Mouse (Mus musculus): ENCODE measurements at regions not wholly inside any gene's neighbourhood (a gene's known extent, or its start where the extent isn't known, plus 50 kb on each side); places are given as distances from the start of the nearest gene placed in this dataset.
"Not testable (repeated sequence)": the region's sequence is repeated elsewhere in the genome, so short reads cannot be mapped to it uniquely, and the experiment has no call there.

DNA sequence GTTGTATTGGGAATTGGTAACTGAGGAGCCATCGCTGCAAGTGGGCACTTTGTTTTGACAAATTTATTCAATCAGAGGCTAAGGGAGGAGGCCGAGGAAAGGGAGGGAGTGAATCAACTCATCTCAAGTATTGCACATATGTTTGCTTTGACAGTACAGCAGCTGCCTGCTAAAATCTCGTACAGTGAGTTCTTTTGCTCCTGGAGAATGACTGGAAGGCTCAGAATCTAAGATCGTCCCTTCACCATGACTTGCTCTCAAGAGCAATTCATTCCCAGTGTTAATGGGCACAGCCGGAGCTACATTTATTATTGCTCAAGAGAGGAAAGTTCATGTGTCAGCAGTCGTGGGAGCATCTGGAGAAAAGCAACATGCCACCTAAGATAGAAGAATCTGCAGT is 567.6 kb upstream of the Got2 start:
- no peak overlapping the region for H3K9ac ChIP-seq (replicated peaks; ENCODE audit: low read length)
- H3K36me3 ChIP-seq (ENCODE audit: insufficient read depth, low read length), result no peaks in the 10 kb centered on the region
- ATAC-seq (ENCODE audit: low FRiP score, low TSS enrichment), result no peak
- no peaks in the 10 kb centered on the region for H3K4me1 ChIP-seq (ENCODE audit: insufficient read depth, low read length)
- no peaks in the 10 kb centered on the region for H3K27me3 ChIP-seq (ENCODE audit: insufficient read depth, low read length)
- H3K27ac ChIP-seq (ENCODE audit: low read length), result no peak overlapping the region
- no peaks in the 10 kb centered on the region for H3K9me3 ChIP-seq (ENCODE audit: low read length)
- no peak overlapping the region for H3K4me3 ChIP-seq (ENCODE audit: low read length)
- H3K4me2 ChIP-seq (replicated peaks; ENCODE audit: low read depth, low read length), result no peak overlapping the region
- WGBS, result 34% methylated on average over 6 of the region's 6 CpGs

DNA sequence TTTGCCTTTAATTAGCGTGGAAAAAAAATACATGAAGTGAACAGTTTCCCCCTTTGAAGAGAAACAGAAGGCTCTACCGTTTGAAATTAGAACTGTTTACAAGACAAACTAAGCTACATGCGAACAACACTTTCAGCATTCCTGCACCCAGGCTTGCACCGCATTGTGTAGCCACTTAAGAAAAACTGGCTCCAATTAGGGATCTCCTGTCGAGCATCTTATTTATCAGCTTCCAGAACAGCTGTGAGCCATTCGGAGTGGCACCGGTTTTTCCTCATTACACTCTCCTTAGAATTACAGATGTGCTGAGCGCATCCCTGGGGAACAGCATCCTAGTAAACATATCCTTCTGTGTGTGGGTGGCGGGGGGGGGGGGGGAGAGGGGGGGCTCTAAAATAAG is 567.0 kb upstream of the Got2 start:
- no peaks in the 10 kb centered on the region for H3K4me1 ChIP-seq (ENCODE audit: insufficient read depth, low read length)
- H3K4me3 ChIP-seq (ENCODE audit: low read length), result no peak overlapping the region
- H3K4me2 ChIP-seq (replicated peaks; ENCODE audit: low read depth, low read length), result no peak overlapping the region
- no peak overlapping the region for H3K27ac ChIP-seq (ENCODE audit: low read length)
- no peak for ATAC-seq (ENCODE audit: low FRiP score, low TSS enrichment)
- no peaks in the 10 kb centered on the region for H3K27me3 ChIP-seq (ENCODE audit: insufficient read depth, low read length)
- H3K9ac ChIP-seq (replicated peaks; ENCODE audit: low read length), result no peak overlapping the region
- no peaks in the 10 kb centered on the region for H3K36me3 ChIP-seq (ENCODE audit: insufficient read depth, low read length)
- 33% methylated on average over 9 of the region's 9 CpGs for WGBS
- H3K9me3 ChIP-seq (ENCODE audit: low read length), result no peaks in the 10 kb centered on the region

DNA sequence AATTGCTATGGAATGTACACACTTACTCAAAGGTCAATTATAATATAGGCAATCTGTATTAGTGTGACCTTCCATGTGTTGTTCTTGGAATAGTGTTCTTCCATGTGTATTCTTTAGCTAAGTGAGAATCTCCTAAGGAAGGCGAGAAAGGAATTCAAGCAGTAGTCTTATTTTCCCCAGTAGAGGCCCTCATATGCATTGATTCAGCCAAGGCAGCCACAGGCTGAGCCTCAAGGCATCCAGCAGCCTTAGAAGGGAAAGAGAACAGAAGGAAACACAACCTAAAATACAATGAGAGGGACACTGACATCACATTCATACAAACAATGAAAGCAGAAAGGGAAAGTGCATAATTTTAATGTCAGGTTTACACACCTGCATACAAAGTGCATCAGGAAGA is 541.4 kb upstream of the Got2 start:
- Histone ChIP-seq H3K27ac (ENCODE audit: low read length) (no peak overlapping the region), H3K36me3 (ENCODE audit: insufficient read depth, low read length) (no peaks in the 10 kb centered on the region), H3K9me3 (ENCODE audit: low read length) (no peaks in the 10 kb centered on the region), H3K4me3 (ENCODE audit: low read length) (no peak overlapping the region), H3K9ac (replicated peaks; ENCODE audit: low read length) (no peak overlapping the region), H3K27me3 (ENCODE audit: insufficient read depth, low read length) (no peaks in the 10 kb centered on the region), H3K4me2 (replicated peaks; ENCODE audit: low read depth, low read length) (no peak overlapping the region), H3K4me1 (ENCODE audit: insufficient read depth, low read length) (no peaks in the 10 kb centered on the region)
- ATAC-seq (ENCODE audit: low FRiP score, low TSS enrichment), result no peak
- 43% methylated on average over 1 of the region's 1 CpGs for WGBS

DNA sequence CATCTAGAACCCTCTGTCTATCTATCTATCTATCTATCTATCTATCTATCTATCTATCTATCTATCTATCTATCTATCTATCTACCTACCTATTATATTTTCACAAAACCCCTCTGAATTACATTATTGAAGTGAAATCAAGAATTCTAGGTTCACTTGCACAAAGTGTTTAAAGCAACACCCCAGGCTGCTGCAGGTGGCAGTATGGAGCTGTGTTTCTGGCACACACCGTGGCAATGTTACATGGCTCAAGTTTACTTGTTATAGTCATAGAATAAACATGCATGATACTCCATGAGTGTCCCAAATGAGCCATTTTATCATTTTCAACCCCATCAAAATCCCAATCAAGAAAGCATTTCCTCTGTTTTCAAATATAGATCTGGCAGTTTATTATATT is 538.6 kb upstream of the Got2 start:
- Histone ChIP-seq H3K36me3 (ENCODE audit: insufficient read depth, low read length) (no peaks in the 10 kb centered on the region), H3K27ac (ENCODE audit: low read length) (no peak overlapping the region), H3K27me3 (ENCODE audit: insufficient read depth, low read length) (no peaks in the 10 kb centered on the region), H3K4me2 (replicated peaks; ENCODE audit: low read depth, low read length) (no peak overlapping the region), H3K4me1 (ENCODE audit: insufficient read depth, low read length) (no peaks in the 10 kb centered on the region), H3K9ac (replicated peaks; ENCODE audit: low read length) (no peak overlapping the region), H3K9me3 (ENCODE audit: low read length) (no peaks in the 10 kb centered on the region), H3K4me3 (ENCODE audit: low read length) (no peak overlapping the region)
- no peak for ATAC-seq (ENCODE audit: low FRiP score, low TSS enrichment)
- 63% methylated on average over 1 of the region's 1 CpGs for WGBS

DNA sequence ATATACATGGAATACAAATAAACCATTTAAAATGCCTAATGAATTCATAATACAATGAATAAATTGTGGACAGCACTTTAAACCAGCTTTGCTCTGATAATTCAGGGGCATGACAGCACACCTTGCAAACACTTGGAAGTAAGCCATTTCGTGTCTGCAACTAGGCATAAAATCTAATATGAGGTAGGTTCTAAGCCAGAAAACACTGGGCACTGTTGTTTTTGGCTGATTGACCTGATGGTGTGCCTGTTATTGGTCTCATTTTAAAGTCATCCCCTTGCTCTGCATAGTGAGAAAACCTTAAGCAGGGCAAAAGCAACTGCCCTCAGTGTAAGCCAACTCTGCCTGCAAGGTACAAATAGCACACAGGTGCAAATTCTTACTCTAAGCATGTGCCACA is 521.3 kb upstream of the Got2 start:
- H3K4me3 ChIP-seq (ENCODE audit: low read length), result no peak overlapping the region
- no peak overlapping the region for H3K9ac ChIP-seq (replicated peaks; ENCODE audit: low read length)
- WGBS, result 48% methylated on average over 1 of the region's 1 CpGs
- ATAC-seq (ENCODE audit: low FRiP score, low TSS enrichment), result no peak
- H3K4me1 ChIP-seq (ENCODE audit: insufficient read depth, low read length), result no peaks in the 10 kb centered on the region
- no peaks in the 10 kb centered on the region for H3K9me3 ChIP-seq (ENCODE audit: low read length)
- no peak overlapping the region for H3K4me2 ChIP-seq (replicated peaks; ENCODE audit: low read depth, low read length)
- H3K27ac ChIP-seq (ENCODE audit: low read length), result no peak overlapping the region
- H3K36me3 ChIP-seq (ENCODE audit: insufficient read depth, low read length), result no peaks in the 10 kb centered on the region
- H3K27me3 ChIP-seq (ENCODE audit: insufficient read depth, low read length), result no peaks in the 10 kb centered on the region

DNA sequence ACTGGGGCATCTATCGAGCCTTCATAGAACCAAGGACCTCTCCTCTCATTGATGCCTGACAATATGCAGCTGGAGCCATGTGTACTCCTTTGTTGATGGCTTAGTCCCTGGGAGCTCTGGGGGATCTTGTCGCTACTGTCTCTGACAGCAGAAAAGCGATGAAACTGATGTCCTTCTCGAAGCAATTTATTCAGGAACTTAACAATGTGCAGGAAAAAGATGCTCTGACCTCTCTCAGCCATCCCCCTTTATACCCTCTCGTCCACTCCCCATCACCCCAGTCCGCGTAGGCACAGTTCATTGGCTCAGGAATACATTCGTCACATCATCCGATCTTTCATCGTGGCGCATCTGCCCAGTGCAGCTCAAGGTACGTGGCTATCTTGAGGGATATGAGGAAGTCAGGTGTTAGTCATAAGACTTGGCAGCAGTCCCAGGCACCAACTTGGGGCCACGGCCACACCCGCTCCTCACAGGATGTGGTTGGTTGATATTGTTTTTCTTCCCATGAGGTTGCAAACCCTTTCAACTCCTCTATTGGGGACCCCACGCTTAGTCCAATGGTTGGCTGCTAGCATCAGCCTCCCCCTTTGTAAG is 516.3 kb upstream of the Got2 start:
- no peaks in the 10 kb centered on the region for H3K27me3 ChIP-seq (ENCODE audit: insufficient read depth, low read length)
- H3K4me2 ChIP-seq (replicated peaks; ENCODE audit: low read depth, low read length), result no peak overlapping the region
- no peak for ATAC-seq (ENCODE audit: low FRiP score, low TSS enrichment)
- no peaks in the 10 kb centered on the region for H3K4me1 ChIP-seq (ENCODE audit: insufficient read depth, low read length)
- H3K27ac ChIP-seq (ENCODE audit: low read length), result no peak overlapping the region
- H3K4me3 ChIP-seq (ENCODE audit: low read length), result no peak overlapping the region
- H3K9ac ChIP-seq (replicated peaks; ENCODE audit: low read length), result no peak overlapping the region
- WGBS, result 88% methylated on average over 15 of the region's 15 CpGs
- no peaks in the 10 kb centered on the region for H3K9me3 ChIP-seq (ENCODE audit: low read length)
- no peaks in the 10 kb centered on the region for H3K36me3 ChIP-seq (ENCODE audit: insufficient read depth, low read length)

DNA sequence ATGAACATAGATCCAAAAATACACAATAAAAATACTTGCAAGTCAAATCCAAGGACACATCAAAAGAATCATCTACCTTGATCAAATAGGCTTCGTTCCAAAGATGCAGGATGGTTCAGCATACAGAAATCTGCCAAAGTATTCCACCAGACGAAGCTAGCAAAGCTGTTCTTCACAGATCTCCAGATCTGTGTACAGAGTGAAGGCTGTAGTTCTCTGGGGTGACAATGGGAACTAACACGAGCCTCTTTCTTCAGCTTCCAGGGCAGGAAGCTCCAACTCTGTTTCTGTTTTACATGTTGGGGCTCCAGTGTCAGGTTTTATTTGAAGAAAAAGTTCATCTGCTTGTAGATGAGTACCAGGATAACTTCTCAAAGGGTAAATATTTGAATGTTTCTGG is 515.3 kb upstream of the Got2 start:
- H3K27ac ChIP-seq (ENCODE audit: low read length), result no peak overlapping the region
- no peak for ATAC-seq (ENCODE audit: low FRiP score, low TSS enrichment)
- H3K4me2 ChIP-seq (replicated peaks; ENCODE audit: low read depth, low read length), result no peak overlapping the region
- no peak overlapping the region for H3K4me3 ChIP-seq (ENCODE audit: low read length)
- no peaks in the 10 kb centered on the region for H3K27me3 ChIP-seq (ENCODE audit: insufficient read depth, low read length)
- 65% methylated on average over 3 of the region's 3 CpGs for WGBS
- no peaks in the 10 kb centered on the region for H3K4me1 ChIP-seq (ENCODE audit: insufficient read depth, low read length)
- no peaks in the 10 kb centered on the region for H3K9me3 ChIP-seq (ENCODE audit: low read length)
- H3K9ac ChIP-seq (replicated peaks; ENCODE audit: low read length), result no peak overlapping the region
- H3K36me3 ChIP-seq (ENCODE audit: insufficient read depth, low read length), result no peaks in the 10 kb centered on the region

DNA sequence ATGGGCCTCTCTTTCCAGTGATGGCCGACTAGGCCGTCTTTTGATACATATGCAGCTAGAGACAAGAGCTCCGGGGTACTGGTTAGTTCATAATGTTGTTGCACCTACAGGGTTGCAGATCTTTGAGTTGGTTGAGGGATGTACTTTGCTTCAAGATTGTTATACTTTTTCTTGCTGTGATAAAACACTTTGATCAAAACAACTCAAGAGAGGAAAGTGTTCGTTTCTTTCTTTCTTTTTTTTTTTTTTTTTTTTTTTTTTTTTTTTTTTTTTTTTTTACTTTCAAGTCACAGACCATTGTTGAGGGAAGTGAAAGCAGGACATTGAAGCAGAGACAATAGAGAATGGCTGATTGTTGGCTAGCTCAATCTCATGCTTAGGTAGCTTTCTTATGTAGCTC is 511.0 kb upstream of the Got2 start:
- not testable (repeated sequence) for H3K4me2 ChIP-seq (replicated peaks; ENCODE audit: low read depth, low read length); H3K9ac ChIP-seq (replicated peaks; ENCODE audit: low read length); H3K4me3 ChIP-seq (ENCODE audit: low read length); H3K36me3 ChIP-seq (ENCODE audit: insufficient read depth, low read length); H3K4me1 ChIP-seq (ENCODE audit: insufficient read depth, low read length); ATAC-seq (ENCODE audit: low FRiP score, low TSS enrichment); H3K9me3 ChIP-seq (ENCODE audit: low read length); H3K27ac ChIP-seq (ENCODE audit: low read length); H3K27me3 ChIP-seq (ENCODE audit: insufficient read depth, low read length)
- WGBS, result 79% methylated on average over 3 of the region's 4 CpGs

DNA sequence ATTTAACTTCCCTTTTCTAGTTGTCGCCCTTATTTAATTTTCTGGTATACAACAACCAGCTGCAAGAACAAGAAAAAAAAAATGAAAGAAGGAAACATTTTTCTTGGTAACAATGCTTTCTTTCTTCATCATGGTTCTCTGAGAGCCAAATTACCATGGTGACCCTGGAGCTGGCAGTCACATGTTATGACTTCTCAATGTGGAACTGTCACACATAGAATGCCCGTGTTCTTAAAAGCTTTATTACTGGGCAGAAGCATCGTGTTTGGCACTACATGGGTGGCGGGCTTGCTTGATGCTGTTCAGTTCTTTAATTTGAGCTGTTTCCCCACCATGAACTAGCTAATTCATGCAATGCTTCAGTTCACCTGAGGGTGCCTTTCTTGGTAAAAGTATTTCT is 504.7 kb upstream of the Got2 start:
- H3K36me3 ChIP-seq (ENCODE audit: insufficient read depth, low read length), result no peaks in the 10 kb centered on the region
- H3K4me3 ChIP-seq (ENCODE audit: low read length), result no peak overlapping the region
- no peak overlapping the region for H3K4me2 ChIP-seq (replicated peaks; ENCODE audit: low read depth, low read length)
- WGBS, result 75% methylated on average over 4 of the region's 4 CpGs
- no peaks in the 10 kb centered on the region for H3K9me3 ChIP-seq (ENCODE audit: low read length)
- H3K27ac ChIP-seq (ENCODE audit: low read length), result no peak overlapping the region
- no peak for ATAC-seq (ENCODE audit: low FRiP score, low TSS enrichment)
- no peak overlapping the region for H3K9ac ChIP-seq (replicated peaks; ENCODE audit: low read length)
- no peaks in the 10 kb centered on the region for H3K4me1 ChIP-seq (ENCODE audit: insufficient read depth, low read length)
- H3K27me3 ChIP-seq (ENCODE audit: insufficient read depth, low read length), result no peaks in the 10 kb centered on the region

DNA sequence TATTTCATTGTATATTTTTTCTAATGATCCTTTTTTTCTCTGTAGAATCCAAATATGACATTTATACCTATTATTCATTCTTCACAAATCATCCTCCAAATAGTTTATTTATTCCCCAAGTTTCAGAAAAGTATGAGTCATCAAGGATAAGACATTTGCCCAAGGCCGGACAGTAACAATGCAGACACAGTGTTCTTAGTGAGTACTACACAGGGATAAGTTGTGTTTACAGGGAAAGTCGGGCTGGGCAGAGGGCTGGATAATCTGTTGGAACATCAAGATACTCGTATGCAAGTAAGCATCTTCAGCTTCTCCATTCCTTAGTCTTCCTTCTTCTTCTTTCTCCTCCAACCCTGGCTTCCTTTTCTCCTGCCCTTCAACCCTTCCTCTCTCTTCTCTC is 500.9 kb upstream of the Got2 start:
- Histone ChIP-seq H3K27me3 (ENCODE audit: insufficient read depth, low read length) (no peaks in the 10 kb centered on the region), H3K27ac (ENCODE audit: low read length) (no peak overlapping the region), H3K9me3 (ENCODE audit: low read length) (no peaks in the 10 kb centered on the region), H3K4me2 (replicated peaks; ENCODE audit: low read depth, low read length) (no peak overlapping the region), H3K4me1 (ENCODE audit: insufficient read depth, low read length) (no peaks in the 10 kb centered on the region), H3K36me3 (ENCODE audit: insufficient read depth, low read length) (no peaks in the 10 kb centered on the region), H3K9ac (replicated peaks; ENCODE audit: low read length) (no peak overlapping the region), H3K4me3 (ENCODE audit: low read length) (no peak overlapping the region)
- ATAC-seq (ENCODE audit: low FRiP score, low TSS enrichment), result no peak
- WGBS, result 86% methylated on average over 3 of the region's 3 CpGs

DNA sequence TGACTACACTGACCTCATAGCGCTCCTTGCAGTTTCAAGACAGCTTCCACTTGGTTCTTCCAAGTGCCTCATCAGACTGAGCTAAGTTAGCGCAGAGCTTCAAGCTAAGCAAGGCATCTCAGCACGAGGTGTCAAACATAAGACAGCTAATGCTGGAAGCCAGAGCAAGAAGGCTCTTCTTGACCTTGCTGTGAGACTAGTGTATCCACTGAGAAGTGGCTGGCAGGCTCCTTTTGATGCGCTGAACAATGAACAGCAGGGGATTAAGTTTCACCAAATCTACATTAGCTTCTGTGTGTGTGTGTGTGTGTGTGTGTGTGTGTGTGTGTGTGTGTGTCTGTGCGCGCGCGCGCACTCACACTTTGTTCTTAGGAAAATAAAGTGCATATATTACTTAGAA is 482.2 kb upstream of the Got2 start:
- Histone ChIP-seq H3K27me3 (ENCODE audit: insufficient read depth, low read length) (no peaks in the 10 kb centered on the region), H3K36me3 (ENCODE audit: insufficient read depth, low read length) (no peaks in the 10 kb centered on the region), H3K4me3 (ENCODE audit: low read length) (no peak overlapping the region), H3K27ac (ENCODE audit: low read length) (no peak overlapping the region), H3K9me3 (ENCODE audit: low read length) (no peaks in the 10 kb centered on the region), H3K4me1 (ENCODE audit: insufficient read depth, low read length) (no peaks in the 10 kb centered on the region), H3K4me2 (replicated peaks; ENCODE audit: low read depth, low read length) (no peak overlapping the region), H3K9ac (replicated peaks; ENCODE audit: low read length) (no peak overlapping the region)
- 86% methylated on average over 9 of the region's 9 CpGs for WGBS
- ATAC-seq (ENCODE audit: low FRiP score, low TSS enrichment), result peak; percentile 49; the same call in 1 of the 2 replicates
